Mouse (Mus musculus) left cerebral cortex, postnatal 25 days (tissue): Measurements from ENCODE around the gene Itgb1. TPM values are rescaled to one million over a fixed set of nuclear protein-coding genes. Genes with fewer than 3 reads are reported as not detected.
A peak's percentile ranks its signal among the peaks of the same experiment; 100 is the strongest.

Experiments used
- DNase-seq, 2 experiments: peaks; one replicate each; pipeline ENCODE4 v3.0.0; 2022; ENCODE audit warnings: low spot score in 2 of 2, mixed read lengths in 1 of 2
- intact Hi-C: fragments of 180-260 bp; cut with DNase I; formaldehyde crosslinking; loops from one replicate; pipeline ENCODE4 v1.15.1; 2025
- total RNA-seq, 2 experiments: library from RNA; stranded (reverse); gene quantifications; 2 replicates each; pipeline ENCODE4 v1.2.3; 2021

The Itgb1 gene
- total RNA-seq = 10 to 100 TPM; 54.4 to 58.3 TPM

DNA sequence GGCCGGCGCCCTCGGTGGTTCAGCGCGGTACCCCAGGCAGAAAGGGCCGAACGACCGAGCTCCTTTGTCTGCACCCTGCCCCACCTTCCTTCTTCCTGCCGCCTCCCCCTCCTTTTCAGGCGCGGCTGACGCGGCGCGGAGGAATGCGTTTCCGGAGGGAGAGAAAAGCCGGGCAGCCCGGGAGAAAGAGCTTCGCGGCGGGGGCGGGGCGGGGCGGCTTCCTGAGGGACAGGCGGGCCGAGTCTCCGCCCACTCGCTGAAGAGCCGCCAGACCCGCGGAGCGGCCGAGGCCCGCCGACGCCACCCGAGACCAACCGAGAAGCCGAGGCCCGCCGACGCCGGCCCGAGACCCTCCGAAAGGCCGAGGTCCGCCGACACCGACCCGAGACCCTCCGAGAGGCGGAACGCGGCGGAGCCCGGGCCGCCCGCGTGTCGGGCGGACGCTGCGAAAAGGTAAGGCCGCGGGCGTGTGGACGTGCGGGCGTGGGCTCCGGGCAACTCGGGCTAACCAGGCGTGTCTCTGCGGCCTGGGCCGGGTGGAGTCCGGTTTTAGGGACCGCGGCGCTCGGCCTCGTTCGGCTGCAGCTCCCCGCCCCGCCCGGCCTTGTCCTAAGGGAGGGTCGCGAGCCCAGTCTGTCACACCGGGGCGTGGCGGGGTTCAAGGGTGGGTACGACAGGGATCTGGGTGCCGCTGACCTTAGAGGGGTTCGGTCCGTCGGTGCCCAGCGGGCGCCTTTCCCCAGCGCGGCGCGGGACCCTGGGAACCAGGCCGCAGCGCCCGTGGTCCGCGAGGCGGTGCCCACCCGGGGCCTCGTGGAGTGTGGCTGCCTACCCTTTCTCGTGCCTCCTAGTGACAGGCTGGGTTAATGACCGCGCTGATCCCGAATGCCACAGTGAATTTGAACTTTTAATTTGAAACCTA is at the start of gene Itgb1:
Gene Itgb1, plus strand, starts transcription at position 148 of the 922 bp plus-strand sequence.
- peak; percentile 88 to 92 for DNase-seq
- intact Hi-C loops = loop anchor here (2.0 kb wide), 1 partner anchor 31 kb away; no protein-coding TSS in a partner anchor

DNA sequence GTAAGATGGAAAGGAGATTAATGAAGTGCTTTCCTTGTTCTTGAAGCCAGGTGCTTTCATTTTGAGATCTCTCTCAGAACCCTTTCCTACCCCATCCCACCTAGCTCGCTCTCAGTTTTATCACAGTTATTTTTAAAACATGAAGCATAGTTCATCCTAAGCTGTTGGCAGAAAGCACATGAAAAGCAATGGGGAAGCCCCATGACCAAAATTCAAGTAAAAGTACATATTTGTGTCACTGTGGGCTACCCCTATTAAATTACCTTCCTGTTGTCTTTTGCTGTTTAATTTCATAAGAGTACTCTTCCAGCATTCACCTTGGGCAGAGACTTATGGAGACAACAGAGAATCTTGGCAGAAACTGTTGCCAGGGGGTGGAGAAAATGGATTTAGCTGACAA is 42.4 kb upstream of the Itgb1 start:
- DNase-seq = no peak
- intact Hi-C loops = no loop called here

GRCm38 (mm10) chr8:128645452-128645851 is 40.0 kb upstream of the Itgb1 start:
- intact Hi-C loops = no loop called here
- DNase-seq = no peak

GRCm38 (mm10) chr8:128646456-128646855 is 39.0 kb upstream of the Itgb1 start:
- no peak for DNase-seq
- intact Hi-C loops = no loop called here

- intact Hi-C loops = no loop called here
- DNase-seq = no peak
These were observed 37.4 kb upstream of the Itgb1 start for GRCm38 (mm10) chr8:128648071-128648470.

DNA sequence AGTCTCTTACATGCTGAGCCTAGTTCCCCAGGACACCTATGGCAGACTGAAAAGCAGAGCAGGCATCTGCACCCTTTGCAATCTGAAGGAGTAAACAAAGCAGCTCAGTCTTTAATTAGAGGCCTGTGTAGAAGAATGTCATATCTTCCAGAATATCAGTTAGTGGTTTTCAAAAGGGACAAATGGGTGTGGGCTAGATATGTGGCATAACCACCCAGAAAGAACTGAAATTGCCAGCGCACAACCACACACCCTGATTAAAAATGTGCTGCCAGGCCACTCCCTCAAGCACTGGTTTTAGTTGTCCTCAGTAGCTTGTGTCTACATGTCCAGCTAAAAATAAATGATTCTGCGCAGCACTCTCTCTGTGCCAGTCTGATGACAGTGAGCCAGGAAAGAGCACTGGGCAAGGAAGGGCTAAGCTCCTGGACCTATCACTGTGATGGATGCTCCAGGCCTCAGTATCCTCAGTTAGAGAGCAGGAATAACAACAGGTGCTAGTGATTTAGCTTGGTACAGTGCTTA is 35.1 kb upstream of the Itgb1 start:
- no peak for DNase-seq
- intact Hi-C loops = no loop called here

- peak; percentile 65 to 73 for DNase-seq
- intact Hi-C loops = loop anchor here (2.0 kb wide), 2 partner anchors 56 to 72 kb away; no protein-coding TSS in a partner anchor
These were observed 32.9 kb upstream of the Itgb1 start for GRCm38 (mm10) chr8:128652399-128653109.

DNA sequence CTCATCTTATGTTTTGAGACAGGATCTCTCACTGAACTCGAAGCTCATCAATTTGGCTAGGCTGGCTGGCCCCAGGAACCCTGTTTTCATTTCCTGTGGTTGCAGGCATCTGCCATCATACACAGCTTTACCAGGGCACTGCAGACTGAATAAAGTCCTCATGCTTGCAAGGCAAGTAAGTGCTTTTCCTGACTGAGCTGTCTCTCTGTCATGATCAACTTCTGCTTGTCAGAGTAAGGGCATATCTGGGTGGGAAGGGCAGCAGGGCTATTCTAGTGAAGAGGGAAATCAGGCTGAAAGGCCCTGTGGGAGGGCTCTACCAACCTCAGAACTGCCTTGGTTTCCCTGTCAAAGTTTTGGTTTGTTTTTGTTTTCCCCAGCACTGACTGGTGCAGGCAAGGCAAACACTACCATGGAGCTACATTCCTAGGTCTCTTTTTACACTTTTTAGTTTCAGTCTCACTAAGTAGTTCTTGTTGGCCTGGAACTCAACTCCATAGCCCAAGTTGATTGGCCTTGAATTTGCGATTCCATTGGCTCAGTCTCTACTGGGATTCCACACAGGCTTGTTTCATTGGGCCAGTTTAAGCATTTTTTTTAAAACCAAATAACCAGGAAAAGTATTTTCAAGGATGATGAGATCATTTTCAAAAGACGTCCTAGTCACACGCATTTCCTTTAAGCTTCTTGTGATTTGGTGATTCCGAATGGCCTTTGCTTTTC is 31.7 kb upstream of the Itgb1 start:
- no peak for DNase-seq
- intact Hi-C loops = loop anchor here (2.0 kb wide), 3 partner anchors 31 to 71 kb away; partner anchors contain the start of gene Itgb1

DNA sequence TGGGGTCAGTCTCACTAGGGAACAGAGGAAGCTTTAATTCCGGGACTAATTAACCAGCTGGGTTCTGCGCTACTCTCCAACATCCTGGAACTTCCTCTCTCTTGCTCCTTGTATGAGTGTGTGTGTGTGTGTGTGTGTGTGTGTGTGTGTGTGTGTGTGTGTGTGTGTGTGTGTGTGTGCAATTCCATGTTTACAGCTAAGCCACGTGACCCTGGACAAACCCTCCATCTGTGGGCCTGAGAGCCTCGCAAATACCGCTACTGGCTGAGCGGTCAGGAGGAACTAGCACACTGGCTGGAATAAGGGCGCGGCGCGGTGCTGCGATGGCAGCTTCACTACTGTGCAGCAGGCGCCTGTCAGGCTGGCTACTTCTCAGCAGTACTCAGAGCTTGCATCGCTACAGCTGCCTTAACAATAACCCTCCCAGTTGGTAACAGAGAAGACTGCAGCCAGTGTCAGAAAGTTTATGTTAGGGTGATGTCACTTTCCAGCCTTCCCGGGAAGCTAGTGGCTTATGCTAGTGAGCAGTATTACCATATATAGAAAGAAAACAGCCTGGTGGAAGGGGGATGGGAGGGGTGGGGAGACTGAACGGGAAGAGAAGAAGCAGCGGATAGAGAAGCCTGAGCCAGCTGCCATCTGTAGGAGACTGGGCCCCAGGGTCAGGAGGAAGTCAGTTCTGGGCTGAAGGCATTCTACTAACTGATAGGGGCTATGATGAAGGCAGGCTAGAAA is 30.9 kb upstream of the Itgb1 start:
- intact Hi-C loops = loop anchor here (2.0 kb wide), 1 partner anchor 30 kb away; the partner anchor contains the start of gene Itgb1

GRCm38 (mm10) chr8:128662144-128662543 is 23.3 kb upstream of the Itgb1 start:
- intact Hi-C loops = no loop called here
- DNase-seq = no peak

More for the DNA sequence above, 30.9 kb upstream of the Itgb1 start:
- DNase-seq = peak; percentile 55 to 60

DNA sequence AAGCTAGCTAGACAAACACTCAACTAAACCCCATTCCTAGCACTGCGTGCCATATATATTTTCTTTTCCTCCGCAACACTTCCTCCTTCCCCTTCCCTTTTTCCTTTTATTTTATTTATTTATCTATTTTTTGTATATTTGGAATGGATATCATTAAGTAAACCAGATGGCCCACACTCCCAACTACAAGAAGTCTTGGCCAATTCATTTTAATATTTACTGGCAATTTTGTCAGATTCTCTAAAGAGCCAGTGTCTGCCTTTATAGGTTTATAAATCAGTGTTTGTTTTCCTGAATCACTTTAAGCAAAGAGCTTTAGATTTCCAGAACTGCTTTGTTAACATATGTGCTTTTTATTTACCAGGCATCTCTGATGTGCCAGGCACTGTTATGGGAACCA is 22.8 kb upstream of the Itgb1 start:
- intact Hi-C loops = no loop called here
- DNase-seq = no peak

DNA sequence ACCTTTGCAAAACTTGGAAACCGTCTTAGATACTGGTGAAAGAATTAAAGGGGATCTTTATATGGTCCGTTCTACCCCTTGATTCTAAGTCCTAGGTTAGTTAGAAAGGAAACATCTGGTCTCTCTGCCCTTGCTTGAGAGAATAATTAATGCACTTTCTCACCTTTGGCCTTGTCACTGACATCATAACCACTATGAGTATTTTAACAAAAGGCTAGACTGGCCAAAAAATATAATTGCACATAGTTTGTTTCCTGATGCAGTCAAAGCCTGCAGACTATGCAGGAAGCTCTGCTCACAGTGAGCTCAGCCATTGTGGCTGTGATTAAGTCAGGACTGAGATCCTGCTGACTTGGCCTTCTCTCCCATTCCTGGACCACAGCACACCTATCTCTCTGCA is 22.3 kb upstream of the Itgb1 start:
- intact Hi-C loops = no loop called here
- no peak for DNase-seq

- intact Hi-C loops = no loop called here
These were observed 18.7 kb upstream of the Itgb1 start for GRCm38 (mm10) chr8:128666576-128667263.

GRCm38 (mm10) chr8:128671813-128672212 is 13.6 kb upstream of the Itgb1 start:
- intact Hi-C loops = no loop called here
- peak in 1 of 2 experiments; percentile 82 for DNase-seq

More at GRCm38 (mm10) chr8:128666576-128667263, 18.7 kb upstream of the Itgb1 start:
- no peak for DNase-seq

DNA sequence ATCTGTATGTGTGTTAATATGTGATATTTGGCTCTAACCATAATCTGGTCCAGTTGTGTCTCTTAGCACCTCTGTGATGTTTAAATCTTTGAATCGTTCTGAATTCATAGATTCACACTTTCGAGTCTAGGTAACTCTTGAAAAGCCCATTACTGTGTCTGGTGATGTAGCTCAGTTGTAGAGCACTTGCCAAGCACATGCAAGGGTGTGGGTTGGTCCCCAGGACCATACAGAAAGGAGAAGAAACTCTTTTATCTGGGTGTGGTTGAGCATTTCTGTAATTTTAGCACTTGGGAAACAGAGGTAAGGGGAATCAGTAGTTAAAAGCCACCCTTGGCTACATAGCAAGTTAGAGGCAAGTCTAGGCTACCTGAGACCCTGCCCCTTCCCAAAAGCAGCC is 13.0 kb upstream of the Itgb1 start:
- intact Hi-C loops = no loop called here

DNA sequence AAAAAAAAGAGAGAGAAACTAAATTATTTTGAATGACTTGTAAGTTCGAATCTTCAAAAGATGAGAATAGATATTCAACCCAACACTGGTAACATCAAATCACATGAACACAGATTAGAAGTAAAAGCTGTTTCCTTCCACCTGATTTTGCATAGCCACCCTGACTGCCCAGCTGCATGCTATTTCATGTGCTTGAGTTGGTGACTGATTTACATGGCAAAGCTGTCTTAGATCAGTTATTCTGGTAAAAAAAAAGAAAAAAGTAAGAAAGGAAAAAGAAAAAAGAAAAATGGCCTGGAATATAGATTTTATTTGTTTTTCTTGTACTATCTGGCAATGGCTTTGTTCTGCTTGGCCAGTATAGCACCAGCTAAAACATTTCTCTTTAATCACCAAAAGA is 12.5 kb upstream of the Itgb1 start:
- no peak for DNase-seq
- intact Hi-C loops = no loop called here

More for the DNA sequence above, 13.0 kb upstream of the Itgb1 start:
- no peak for DNase-seq

- no peak for DNase-seq
- intact Hi-C loops = no loop called here
These were observed 9.4 kb upstream of the Itgb1 start for GRCm38 (mm10) chr8:128675848-128676629.
